8 mouse cellular contexts compared by ENCODE assay signal in genomic region chr12:87146966-87147365, GRCm38 (mm10). TPM values are rescaled to one million over a fixed set of nuclear protein-coding genes. Genes with fewer than 3 reads are reported as not detected.
DNase-seq lines count a peak whose midpoint lies in the region; ATAC-seq lines count a peak whose summit lies in the region.

Gene Gstz1, plus strand, starts transcription at chr12:87147165.

- WGBS in heart, embryonic 13.5 days, result under 1% methylated on average over 27 of the region's 27 CpGs
- WGBS in liver, embryonic 12.5 days (ENCODE audit: insufficient replicate concordance), result under 1% methylated on average over 27 of the region's 27 CpGs
- WGBS in stomach, embryonic 16.5 days, result 0% methylated on average over 27 of the region's 27 CpGs

- 0 out of 2 replicates have a peak, but pooled peaks cover 3% of the 10 kb centered on the region for H3K9me3 ChIP-seq in heart, embryonic 13.5 days
- H3K9me3 ChIP-seq in liver, embryonic 12.5 days (replicated peaks), result peaks cover 5% of the 10 kb centered on the region; the same call in 1 of the 2 replicates
- H3K9me3 ChIP-seq in stomach, embryonic 16.5 days (replicated peaks; ENCODE audit: control insufficient read depth, low read length), result no peaks in the 10 kb centered on the region

- peak within 1 kb of the TSS; percentile 84 for H3K4me2 ChIP-seq in heart, embryonic 13.5 days
- peak within 1 kb of the TSS; percentile 92 for H3K4me2 ChIP-seq in liver, embryonic 12.5 days
- H3K4me2 ChIP-seq in stomach, embryonic 16.5 days (ENCODE audit: low read depth, low read length), result peak within 1 kb of the TSS; percentile 83

- H3K27me3 ChIP-seq in heart, embryonic 13.5 days (replicated peaks), result no peaks in the 10 kb centered on the region
- no peaks in the 10 kb centered on the region for H3K27me3 ChIP-seq in liver, embryonic 12.5 days (replicated peaks)
- no peaks in the 10 kb centered on the region for H3K27me3 ChIP-seq in stomach, embryonic 16.5 days (ENCODE audit: control insufficient read depth, insufficient read depth, low read length)

- H3K27ac ChIP-seq in brown adipose tissue, adult 24 weeks (replicated peaks; ENCODE audit: low read depth, low read length), result peak within 1 kb of the TSS; percentile 92
- peak within 1 kb of the TSS; percentile 96 for H3K27ac ChIP-seq in heart, embryonic 13.5 days (replicated peaks)
- H3K27ac ChIP-seq in liver, embryonic 12.5 days, result peak within 1 kb of the TSS; percentile 89
- H3K27ac ChIP-seq in stomach, embryonic 16.5 days (ENCODE audit: low read length), result peak within 1 kb of the TSS; percentile 96

- H3K4me3 ChIP-seq in brown adipose tissue, adult 24 weeks (ENCODE audit: insufficient read depth, low read depth, low read length), result peak within 1 kb of the TSS; percentile 94
- peak within 1 kb of the TSS; percentile 86 for H3K4me3 ChIP-seq in heart, embryonic 13.5 days
- H3K4me3 ChIP-seq in liver, embryonic 12.5 days, result peak within 1 kb of the TSS; percentile 96
- peak within 1 kb of the TSS; percentile 94 for H3K4me3 ChIP-seq in stomach, embryonic 16.5 days (replicated peaks; ENCODE audit: low read length)

- peak within 1 kb of the TSS; percentile 87 for H3K9ac ChIP-seq in heart, embryonic 13.5 days
- H3K9ac ChIP-seq in liver, embryonic 12.5 days, result peak within 1 kb of the TSS; percentile 82
- H3K9ac ChIP-seq in stomach, embryonic 16.5 days (ENCODE audit: low read length), result peak within 1 kb of the TSS; percentile 84

- peak; percentile 78 for ATAC-seq in heart, embryonic 13.5 days (ENCODE audit: extremely low read depth, insufficient number of reproducible peaks, low FRiP score, low TSS enrichment)
- ATAC-seq in liver, embryonic 12.5 days, result peak; percentile 81
- ATAC-seq in stomach, embryonic 16.5 days (ENCODE audit: insufficient read depth, low FRiP score), result peak; percentile 79

- H3K4me1 ChIP-seq in brown adipose tissue, adult 24 weeks (ENCODE audit: control insufficient read depth, insufficient read depth, insufficient read length, low read length), result peaks cover 2% of the 10 kb centered on the region; the same call in 1 of the 2 replicates
- peaks cover 23% of the 10 kb centered on the region for H3K4me1 ChIP-seq in heart, embryonic 13.5 days
- H3K4me1 ChIP-seq in liver, embryonic 12.5 days, result peaks cover 21% of the 10 kb centered on the region
- H3K4me1 ChIP-seq in stomach, embryonic 16.5 days (ENCODE audit: control insufficient read depth, insufficient read depth, low read length), result peaks cover 8% of the 10 kb centered on the region

- H3K36me3 ChIP-seq in heart, embryonic 13.5 days, result peaks cover 21% of the 10 kb centered on the region
- peaks cover 8% of the 10 kb centered on the region for H3K36me3 ChIP-seq in liver, embryonic 12.5 days
- H3K36me3 ChIP-seq in stomach, embryonic 16.5 days (ENCODE audit: control insufficient read depth, insufficient read depth, low read length), result peaks cover 5% of the 10 kb centered on the region

- peak; percentile 93 for DNase-seq in CD4-positive, CD25-positive, alpha-beta regulatory T cell, adult 2 months (ENCODE audit: low read depth, low spot score)
- peak; percentile 54 for DNase-seq in fat pad, adult 2 months (ENCODE audit: extremely low read depth, low read depth, low spot score)
- peak; percentile 93 for DNase-seq in kidney, postnatal 10 days
- peak; percentile 84 to 86 for DNase-seq in natural killer cell, adult 2 months (ENCODE audit: low spot score in 2 of 2)

RNA-seq across cellular contexts. Expression of gene Gstz1, which starts in this region (rescaled TPM):
- 423 and 452 TPM in 2 replicates for polyA plus RNA-seq in brown adipose tissue, adult 24 weeks (2012; ENCODE audit: insufficient read depth, insufficient read length, missing spikeins)
- 27.8 and 31.2 TPM in 2 replicates for polyA plus RNA-seq in heart, embryonic 13.5 days (2015; fragmentation: Nextera tagmentation; extraction: Ambion mirVana)
- polyA plus RNA-seq in liver, embryonic 12.5 days (2016; fragmentation: Nextera tagmentation; extraction: Ambion mirVana), result 44.8 and 49.2 TPM in 2 replicates
- polyA plus RNA-seq in stomach, embryonic 16.5 days (2015; fragmentation: Nextera tagmentation; extraction: Ambion mirVana), result 40.4 and 40.6 TPM in 2 replicates

Comparison
In these comparisons a context has a peak if more than half of its experiments do, and no peak if none do; other contexts are left out.
1. Peak in every context shown above with its lines: DNase-seq, ATAC-seq, H3K4me3 ChIP-seq and H3K27ac ChIP-seq.